Mouse (Mus musculus) gastrocnemius, postnatal 36 days (tissue): ENCODE data around the gene Zfp541. TPM values are rescaled to one million over a fixed set of nuclear protein-coding genes. Genes with fewer than 3 reads are reported as not detected.

ENCODE experiments used
- DNase-seq, 2 experiments: peaks; one replicate each; pipeline ENCODE4 v3.0.0; 2022
- intact Hi-C: fragments of 180-260 bp; cut with DNase I; formaldehyde crosslinking; loops from one replicate; pipeline ENCODE4 v1.15.1; 2025
- long read RNA-seq, 2 experiments: library from polyadenylated mRNA; stranded (forward); transcript quantifications; one replicate each; pipeline ENCODE4 v2.0.0; 2021
- total RNA-seq, 2 experiments: library from RNA; stranded (reverse); gene quantifications; 2 replicates each; pipeline ENCODE4 v1.2.3; 2021

The Zfp541 gene
- total RNA-seq, result not detected
- long read RNA-seq, experiment 1, result 0 reads
- long read RNA-seq, experiment 2, result 0 reads

- no peak for DNase-seq
- intact Hi-C loops, result loop anchor here (2.0 kb wide), 1 partner anchor 91 kb away; no protein-coding TSS in a partner anchor
Observed at GRCm38 (mm10) chr7:16061219-16062098, at the start of gene Zfp541. Gene Zfp541 (plus strand): TSS chr7:16061814.

GRCm38 (mm10) chr7:16012576-16013263, 48.9 kb upstream of the Zfp541 start:
- DNase-seq, result peak in 1 of 2 experiments; percentile 39
- intact Hi-C loops, result no loop called here

GRCm38 (mm10) chr7:16013722-16014275, 47.8 kb upstream of the Zfp541 start:
- no peak for DNase-seq
- intact Hi-C loops, result no loop called here

GRCm38 (mm10) chr7:16014521-16015175, 47.0 kb upstream of the Zfp541 start:
- intact Hi-C loops, result no loop called here

GRCm38 (mm10) chr7:16015384-16015783, 46.2 kb upstream of the Zfp541 start:
- no peak for DNase-seq
- intact Hi-C loops, result no loop called here

More at GRCm38 (mm10) chr7:16014521-16015175, 47.0 kb upstream of the Zfp541 start:
- DNase-seq, result no peak

GRCm38 (mm10) chr7:16018016-16018810, 43.4 kb upstream of the Zfp541 start:
- intact Hi-C loops, result no loop called here
- no peak for DNase-seq

- peak in 1 of 2 experiments; percentile 31 for DNase-seq
- intact Hi-C loops, result no loop called here
Observed at GRCm38 (mm10) chr7:16019256-16020094, 42.1 kb upstream of the Zfp541 start.

- intact Hi-C loops, result no loop called here
- no peak for DNase-seq
Observed at GRCm38 (mm10) chr7:16024603-16025222, 36.9 kb upstream of the Zfp541 start.

- peak; percentile 31 to 56 for DNase-seq
- intact Hi-C loops, result no loop called here
Observed at GRCm38 (mm10) chr7:16028102-16028927, 33.3 kb upstream of the Zfp541 start.

- no peak for DNase-seq
- intact Hi-C loops, result loop anchor here (2.0 kb wide), 1 partner anchor 14 kb away; no protein-coding TSS in a partner anchor
Observed at GRCm38 (mm10) chr7:16031072-16031471, 30.5 kb upstream of the Zfp541 start.

GRCm38 (mm10) chr7:16033059-16033458, 28.6 kb upstream of the Zfp541 start:
- intact Hi-C loops, result no loop called here

GRCm38 (mm10) chr7:16033580-16034461, 27.8 kb upstream of the Zfp541 start:
- DNase-seq, result no peak
- intact Hi-C loops, result no loop called here

More at GRCm38 (mm10) chr7:16033059-16033458, 28.6 kb upstream of the Zfp541 start:
- DNase-seq, result no peak

GRCm38 (mm10) chr7:16036972-16037371, 24.6 kb upstream of the Zfp541 start:
- intact Hi-C loops, result no loop called here
- DNase-seq, result no peak

- no peak for DNase-seq
- intact Hi-C loops, result no loop called here
Observed at GRCm38 (mm10) chr7:16039363-16039762, 22.3 kb upstream of the Zfp541 start.

- DNase-seq, result no peak
- intact Hi-C loops, result no loop called here
Observed at GRCm38 (mm10) chr7:16041208-16041607, 20.4 kb upstream of the Zfp541 start.
